Mouse (Mus musculus) embryo, embryonic 11 days (tissue): ENCODE results near the gene Zfp51.
"Not testable (repeated sequence)": the region's sequence is repeated elsewhere in the genome, so short reads cannot be mapped to it uniquely, and the experiment has no call there.

Experiments used
- DNase-seq: peaks from one replicate; pipeline ENCODE4 v3.0.0-alpha.2; 2015

Gene Zfp51

DNA sequence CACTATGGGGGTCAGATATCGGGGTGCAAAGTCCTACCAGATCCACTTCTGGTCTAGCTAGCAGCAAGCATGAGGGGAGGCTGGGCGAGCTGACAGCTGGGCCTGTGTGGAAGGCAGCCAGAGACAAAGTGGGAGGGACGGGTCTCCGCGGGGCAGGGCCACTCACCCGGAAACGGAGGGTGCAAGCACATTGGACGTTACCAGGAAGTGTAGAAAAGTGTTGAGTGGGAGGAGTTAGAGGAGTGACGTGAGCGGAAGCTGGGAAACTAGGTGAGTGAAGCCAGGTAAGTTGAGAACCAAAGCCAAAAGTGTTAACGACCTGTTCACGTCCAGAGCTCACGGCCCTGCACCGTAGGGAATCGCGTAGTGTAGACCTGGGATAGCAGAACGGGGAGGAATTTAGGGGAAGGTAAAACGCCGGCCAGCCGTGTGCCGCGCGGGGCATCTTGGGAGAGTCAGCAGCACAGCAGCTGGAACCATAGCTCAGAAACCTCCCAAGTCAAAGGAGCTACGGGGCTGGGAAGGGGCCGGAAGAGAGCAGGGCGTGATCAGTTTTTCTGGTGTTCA is at the start of gene Zfp51:
Gene Zfp51 (plus strand): TSS at position 237 of the 567 bp plus-strand sequence.
- DNase-seq: peak; percentile 90

DNA sequence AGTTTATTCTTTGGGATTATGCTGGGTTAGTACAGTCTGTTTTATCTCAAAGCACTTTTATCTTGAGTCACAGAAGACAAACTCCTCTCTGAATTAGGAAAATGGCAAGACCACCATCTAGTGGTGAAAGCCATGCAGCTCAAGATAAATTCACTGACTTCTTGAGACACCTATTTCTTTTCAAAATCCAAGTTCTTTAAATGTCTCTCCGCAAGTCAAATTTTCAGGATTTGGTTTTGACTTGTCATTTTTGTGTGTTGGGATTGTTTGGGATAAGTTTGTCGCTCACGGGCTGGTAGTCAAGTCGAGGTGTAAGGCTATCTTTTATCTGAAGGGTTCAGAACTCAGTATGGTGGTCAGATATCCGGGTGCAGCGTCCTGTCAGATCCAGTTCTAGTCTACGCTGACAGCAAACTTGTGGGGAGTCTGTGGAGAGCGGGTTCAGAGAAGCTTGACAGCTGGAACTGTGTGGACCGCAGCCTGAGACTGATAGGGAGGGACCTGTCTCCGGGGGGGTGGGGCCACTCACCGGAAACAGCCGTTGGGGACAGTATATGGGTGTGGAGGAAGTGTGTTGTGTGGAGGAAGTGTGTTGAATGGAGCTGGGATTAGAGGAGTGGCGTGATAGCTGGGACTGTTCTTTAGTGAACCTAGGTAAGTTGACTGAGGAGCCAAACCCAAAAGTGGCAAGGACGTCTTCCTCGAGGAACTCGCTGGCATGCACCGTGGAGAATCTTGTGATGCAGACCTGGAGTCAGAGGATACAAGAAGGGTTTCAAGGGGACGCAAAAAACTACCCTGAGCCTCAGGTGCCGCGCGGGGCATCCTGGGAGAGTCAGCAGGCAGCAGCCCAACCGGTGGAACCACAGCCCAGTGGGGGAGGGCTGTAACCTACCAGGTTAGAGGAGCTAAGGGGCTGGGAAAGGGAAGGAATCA is 27.2 kb upstream of the Zfp51 start, which contains the start of gene Zfp54:
Gene Zfp54 (plus strand): TSS at position 564 of the 936 bp plus-strand sequence.
- peak; percentile 71 for DNase-seq

DNA sequence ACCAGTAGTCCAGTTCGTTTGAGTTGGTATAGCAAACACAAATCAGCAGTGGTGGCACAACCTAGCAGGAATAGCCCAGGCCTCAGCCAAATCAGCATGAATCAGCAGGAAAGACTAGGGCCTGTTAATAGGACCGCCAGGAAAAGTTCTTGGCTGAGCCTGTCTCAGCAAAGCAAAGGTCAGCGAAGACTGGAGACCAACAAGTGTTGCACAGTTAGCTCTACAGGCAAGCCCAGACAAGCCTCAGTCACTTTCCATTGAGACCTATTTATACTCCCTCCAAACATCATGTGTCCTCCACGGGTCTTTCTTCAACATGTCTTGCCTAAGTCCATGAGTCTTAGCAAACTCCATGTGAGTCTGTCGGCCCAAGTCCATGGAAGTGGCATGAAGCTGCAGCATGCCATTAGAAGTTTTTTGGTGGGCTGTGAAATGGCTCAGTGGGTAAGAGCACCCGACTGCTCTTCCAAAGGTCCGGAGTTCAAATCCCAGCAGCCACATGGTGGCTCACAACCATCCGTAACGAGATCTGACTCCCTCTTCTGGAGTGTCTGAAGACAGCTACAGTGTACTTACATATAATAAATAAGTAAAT is 11.3 kb upstream of the Zfp51 start:
- not testable (repeated sequence) for DNase-seq

DNA sequence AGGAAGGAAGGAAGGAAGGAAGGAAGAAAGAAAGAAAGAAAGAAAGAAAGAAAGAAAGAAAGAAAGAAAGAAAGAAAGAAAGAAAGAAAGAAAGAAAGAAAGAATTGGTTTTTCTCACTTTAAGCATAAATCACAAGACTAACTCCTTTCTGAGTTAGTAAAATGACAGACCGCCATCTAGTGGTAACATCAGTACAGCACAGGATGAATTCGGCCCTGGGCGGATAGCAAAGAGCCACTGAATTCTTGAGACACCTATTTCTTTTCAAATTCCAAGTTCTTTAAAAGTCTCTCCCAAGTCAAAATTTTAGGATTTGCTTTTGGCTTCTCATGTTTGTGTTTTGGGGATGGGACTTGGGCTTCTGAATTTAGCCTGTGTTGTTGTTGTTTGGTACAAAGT is 505 bp upstream of the Zfp51 start:
- DNase-seq: peak; percentile 84

DNA sequence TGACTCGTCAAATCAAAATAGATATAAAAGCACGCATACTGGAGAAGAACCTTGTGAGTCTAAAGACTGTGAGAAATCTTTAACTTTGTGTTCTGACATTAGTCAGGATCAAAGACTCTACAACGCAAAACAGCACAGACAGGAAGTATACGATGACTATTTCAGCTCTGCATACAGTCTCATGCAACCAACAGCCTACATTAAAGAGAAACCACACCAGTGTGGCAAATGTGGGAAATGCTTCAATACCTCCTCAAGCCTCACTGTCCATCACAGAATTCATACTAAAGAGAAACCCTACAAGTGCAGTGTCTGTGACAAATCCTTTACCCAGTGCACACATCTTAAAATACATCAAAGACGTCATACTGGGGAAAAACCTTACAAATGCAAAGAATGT is 13.4 kb downstream of the Zfp51 start:
- no peak for DNase-seq

DNA sequence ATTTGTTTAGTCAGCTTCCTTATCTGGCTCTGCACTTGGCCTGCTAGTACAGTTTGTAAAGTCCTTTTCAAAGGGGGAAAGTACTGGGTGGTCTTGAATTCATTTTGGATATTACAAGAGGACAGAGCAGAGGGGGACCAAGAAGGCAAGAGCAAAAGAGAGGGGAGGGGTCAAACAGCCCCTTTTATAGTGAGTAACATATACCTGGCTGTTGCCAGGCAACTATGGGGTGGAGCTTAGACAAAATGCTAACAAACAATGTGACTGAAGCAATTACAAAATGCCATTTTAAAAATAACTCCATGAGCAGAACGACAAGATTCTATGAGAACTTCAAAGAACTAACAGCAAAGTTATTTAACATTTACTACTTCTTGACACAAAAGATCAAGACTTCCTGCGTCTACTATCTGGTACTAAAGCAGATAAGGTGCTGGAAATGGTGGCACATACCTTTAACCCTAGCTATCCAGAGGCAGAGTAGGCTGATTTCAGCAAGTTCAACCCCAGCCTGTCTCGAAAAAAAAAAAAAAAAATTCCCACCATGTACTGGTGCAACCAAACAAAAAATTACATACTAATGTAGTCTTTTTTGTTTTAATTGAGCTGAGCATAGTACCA is 22.0 kb downstream of the Zfp51 start:
- DNase-seq: no peak

DNA sequence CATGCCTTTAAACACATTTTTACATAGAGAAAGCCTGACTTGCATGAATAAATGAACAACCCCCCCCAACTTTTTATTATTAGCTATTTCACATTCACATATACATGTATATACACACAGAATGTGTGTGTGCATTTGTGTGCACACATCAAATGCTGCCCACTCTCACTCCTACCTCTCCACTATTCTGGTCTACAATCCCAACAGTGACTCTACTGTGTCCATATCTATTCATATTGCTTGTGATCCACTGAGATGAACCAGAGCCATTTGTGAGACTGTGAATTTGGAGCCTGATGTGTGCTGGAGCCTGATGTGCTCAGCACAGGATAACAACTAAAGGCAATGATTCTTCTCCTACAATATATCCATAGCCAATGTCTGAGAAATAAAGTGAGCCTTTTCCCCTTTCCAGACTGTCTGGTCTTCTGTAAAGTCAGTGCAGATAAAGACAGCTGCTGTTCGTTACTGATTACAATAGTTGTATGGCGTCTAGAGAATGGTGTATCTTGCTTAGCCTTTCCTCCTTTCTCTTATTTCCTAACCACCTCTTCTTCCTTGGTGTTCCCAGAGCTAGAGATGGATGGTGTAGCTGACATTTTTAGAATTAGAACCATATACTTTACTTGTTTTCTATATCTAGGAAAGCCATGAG is 22.6 kb downstream of the Zfp51 start:
- no peak for DNase-seq

DNA sequence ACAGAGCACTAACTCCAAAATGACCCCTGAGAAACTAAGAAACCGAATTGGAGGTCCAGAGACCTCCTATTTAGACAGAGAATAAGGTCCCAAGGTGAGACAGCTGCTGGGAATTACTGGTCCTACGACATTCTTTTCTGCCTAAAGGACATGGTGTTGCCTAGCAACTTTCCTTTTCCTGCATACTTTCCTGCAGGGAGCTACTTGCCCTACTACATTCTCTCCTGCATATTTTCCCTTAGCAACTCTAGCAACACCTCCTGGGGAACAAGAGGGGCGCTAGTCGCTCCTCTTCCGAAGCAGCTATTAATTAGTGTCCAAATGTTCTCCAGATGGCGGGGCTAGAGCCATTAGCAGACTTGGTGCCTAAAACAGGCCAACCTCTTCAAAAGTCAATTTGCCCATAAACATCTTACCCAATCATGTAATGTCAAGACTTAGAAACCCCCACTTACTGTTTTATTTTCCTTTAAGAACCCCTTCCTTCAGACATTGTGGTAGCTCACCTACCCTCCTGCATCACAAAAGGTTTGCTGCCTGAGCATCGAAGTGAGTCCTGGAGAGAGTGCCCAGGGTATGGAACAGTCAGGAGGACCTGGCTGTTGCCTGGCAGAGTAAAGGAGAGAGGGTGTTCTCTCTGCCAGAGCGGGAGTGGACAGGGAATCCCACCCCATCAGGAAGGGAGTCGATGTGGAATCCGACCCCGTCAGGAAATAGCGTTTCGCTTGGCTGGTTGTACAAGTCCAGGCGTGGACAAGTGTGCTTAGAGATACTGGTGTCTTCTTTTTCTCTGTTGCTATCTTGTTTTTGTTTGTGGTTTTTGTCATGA is 23.4 kb downstream of the Zfp51 start:
- peak; percentile 62 for DNase-seq

DNA sequence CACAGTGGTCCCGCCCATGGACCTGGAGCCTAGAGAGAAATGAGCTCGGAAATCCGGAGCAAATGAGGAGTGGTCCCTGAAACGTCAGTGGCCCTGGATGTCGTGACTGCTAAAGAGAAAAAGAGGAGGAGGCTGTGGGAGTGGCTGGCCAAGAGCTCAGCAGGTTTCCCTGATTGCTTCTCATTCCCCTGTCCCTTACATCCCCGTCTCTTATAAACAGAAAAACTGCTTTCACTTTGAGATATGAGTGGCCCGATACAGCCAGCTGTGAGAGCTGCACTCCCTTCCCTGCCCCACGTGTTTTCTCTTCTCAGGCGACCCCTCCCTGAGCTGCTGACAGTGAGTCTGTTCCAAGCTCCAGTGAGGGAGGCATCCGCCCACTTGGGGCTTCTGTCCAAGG is 24.6 kb downstream of the Zfp51 start:
- not testable (repeated sequence) for DNase-seq

DNA sequence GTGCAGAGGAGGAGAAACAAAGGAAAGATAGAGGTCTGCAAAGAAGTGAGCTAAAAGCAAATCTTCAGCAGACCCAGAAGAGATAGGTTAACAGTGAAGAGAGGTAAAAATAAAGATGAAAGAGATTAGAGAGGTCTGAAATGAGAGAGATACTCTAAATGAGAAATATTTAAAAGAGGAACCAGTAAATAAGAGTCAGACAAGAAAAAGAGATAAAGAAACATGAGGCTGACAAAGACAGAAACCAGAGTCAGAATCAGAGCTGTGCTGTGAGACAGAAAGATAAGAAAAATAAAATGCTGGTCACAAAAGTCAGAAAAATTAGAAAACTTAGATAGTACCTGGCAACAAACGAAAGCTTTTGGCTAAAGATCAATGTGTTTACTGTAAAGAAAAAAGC is 25.1 kb downstream of the Zfp51 start:
- DNase-seq: not testable (repeated sequence)

DNA sequence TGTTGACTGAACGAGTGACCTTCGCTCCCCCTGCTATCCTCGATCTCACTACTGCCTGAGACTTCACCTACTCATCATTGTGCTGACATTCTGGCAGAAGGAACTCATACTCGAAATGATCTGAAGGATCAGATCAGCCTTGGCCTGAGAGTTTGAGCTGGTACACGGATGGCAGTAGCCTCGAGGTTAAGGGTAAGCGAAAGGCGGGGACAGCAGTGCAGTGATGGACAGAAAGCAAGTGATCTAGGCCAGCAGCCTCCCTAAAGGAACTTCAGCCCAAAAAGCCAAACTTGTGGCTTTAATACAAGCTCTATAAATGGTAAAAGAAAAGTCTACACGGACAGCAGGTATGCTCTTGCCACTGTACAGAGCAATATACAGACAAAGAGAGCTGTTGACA is 26.2 kb downstream of the Zfp51 start:
- not testable (repeated sequence) for DNase-seq

DNA sequence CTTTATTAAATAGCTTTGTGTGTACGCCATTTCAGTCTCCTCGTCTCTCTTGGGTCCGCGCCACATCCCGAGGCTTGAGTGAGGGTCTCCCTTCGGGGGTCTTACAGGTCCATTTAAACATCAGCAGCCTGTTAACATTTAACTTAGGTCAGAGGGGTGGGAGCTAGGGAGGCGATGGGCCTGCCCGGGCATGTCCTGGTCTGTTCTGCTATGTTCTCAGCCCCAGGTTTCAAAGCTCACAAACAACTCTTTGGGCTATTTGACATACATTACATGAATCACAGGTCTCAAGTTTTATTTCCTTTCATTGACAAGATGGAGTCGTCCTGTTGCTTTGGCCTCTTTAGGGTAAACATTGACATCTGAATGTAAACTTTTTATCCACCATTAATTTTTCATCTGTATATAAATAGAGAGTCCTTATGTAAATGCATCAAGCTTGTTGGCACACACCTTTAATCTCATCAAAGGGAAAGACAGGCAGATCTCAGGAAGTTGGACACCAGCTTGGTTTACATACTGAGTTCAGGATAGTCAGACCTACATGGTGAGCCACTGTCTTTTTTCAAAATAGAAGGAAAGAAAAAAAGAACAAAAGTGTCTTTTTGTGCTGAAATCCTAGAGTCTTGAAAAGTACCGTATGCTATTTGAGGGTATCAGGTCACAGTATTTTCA is 28.1 kb downstream of the Zfp51 start:
- not testable (repeated sequence) for DNase-seq

DNA sequence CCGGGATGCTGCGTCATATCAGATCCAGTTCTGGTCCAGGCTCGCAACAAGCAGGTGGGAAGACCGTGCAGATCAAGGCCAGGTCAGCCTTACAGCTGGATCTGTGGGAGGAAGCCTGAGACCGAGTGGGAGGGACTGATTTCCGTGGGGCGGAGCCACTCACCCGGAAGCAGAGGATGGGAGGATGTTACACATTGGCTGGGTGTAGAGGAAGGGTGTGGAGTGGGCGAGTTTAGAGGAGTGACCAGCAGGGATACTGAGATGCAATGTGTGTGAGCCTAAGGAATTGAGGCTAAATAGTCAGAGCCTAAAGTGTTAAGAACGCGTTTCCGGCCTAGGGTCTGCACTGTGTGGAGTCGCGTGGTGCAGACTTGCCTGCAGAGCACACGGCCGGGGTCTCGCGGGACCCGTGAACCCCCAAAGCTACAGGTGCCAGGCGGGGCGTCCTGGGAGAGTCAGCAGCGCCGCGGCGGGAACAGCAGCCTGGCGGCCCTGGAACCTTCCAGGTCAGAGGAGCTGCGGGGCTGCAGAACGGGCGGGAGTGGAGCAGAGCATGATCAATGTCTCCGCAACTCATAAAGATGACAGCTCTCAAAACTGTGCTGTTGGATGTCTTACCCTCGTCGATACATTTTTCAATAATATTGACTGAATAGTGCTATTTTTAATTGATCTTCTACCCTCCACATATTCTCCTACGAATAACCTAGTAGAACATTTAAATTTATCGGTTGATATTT is 38.8 kb downstream of the Zfp51 start, which contains the start of gene Zfp53:
Gene Zfp53 (plus strand): TSS at position 239 of the 740 bp plus-strand sequence.
- DNase-seq: peak; percentile 88

DNA sequence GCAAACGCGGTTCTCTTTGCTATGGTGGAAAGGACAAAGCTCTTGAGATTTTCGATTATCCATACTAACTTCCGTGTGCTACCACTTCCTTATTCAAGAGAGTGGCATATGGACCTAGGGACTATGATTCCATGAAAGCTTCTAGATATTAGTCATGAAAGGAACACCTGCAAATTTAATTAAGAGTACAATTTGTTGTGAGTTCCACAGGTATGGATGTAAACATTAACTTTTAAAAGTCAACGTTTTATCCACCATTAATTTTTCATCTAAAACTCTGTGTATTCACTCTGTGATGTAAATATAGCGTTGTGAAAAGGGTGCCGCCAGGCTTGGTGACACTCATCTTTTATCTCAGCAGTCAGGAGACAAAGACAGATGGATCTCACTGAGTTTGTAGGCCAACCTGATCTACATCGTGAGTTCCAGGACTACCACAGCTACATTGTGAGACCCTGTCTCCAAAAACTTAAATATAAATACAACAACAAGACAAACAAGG is 39.4 kb downstream of the Zfp51 start:
- DNase-seq: no peak

DNA sequence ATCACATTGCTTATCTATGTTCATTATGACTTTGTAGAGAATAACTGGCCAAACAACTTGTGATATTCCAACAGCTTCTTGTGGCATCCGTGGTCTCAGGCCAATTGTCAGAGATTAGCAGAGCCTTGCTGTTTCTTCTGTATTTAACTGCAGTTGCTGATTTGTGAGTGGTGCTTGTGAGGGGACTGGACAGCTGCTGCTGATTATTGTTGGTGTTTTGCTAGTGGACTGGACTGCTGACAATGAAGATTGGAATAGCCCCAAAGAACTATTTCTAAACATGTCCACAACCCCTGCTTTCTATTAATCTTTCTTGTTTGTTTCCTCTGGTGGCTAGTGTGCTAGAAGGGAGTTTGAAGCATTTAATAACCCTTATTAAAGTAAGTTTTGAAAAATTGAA is 51.2 kb downstream of the Zfp51 start:
- DNase-seq: no peak

DNA sequence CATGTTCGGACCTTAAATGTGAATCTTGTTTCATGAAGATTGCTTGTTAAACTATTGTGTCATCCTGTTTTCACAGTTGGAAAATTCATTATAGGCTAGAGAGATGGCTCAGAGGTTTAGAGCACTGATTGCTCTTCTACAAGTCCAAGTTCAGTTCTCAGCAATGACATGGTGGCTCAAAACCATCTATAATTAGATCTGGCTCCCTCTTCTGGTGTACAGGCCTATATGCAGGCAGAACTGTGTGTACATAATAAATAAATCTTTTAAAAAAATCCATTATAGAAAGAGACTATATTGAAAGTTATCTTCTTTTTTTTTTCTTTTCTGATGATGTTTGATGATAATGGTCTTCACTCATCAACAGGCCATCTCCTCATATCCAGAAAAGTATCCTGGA is 54.4 kb downstream of the Zfp51 start:
- DNase-seq: no peak

DNA sequence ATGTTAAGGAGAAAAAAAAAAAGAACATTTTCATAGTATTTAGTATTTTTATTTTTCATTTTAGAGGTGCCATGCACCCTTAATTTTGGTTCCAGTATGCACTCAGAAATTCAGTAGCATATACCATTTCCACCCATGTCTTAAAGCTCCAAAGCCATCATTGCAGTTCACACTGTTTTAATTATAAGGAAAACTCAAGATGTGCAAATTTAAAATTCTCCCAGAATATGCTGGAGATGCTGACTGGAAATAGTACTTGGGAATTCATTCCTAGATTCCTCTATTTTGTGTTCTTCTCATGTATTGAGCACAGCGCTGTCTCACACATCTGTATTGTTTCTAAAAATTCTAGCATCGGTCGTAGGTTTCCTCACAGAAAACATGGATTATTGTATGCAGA is 56.1 kb downstream of the Zfp51 start:
- no peak for DNase-seq

DNA sequence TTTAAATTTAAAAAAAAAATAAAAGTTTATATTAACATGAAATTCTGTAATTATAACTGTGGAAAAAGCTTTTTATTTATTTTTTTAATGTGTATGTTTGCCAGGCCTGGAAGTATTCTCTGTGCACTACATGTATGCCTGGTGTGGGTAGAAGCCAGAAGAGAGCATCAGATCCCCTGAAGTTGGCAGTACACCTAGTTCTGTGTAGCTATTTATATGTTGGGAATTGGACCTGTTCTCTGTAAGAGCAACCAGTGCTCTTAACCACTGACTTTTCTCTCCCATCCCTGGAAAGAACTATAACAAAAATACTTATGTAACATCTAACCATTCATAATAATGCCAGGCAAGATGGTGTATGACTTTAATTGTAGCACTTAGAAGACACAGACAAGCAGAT is 59.6 kb downstream of the Zfp51 start:
- DNase-seq: no peak
